Mouse (Mus musculus) thymus, postnatal 4 days (tissue): ENCODE measurements around the gene Eps8l3.
A peak's percentile ranks its signal among the peaks of the same experiment; 100 is the strongest.

Experiments
- DNase-seq: peaks from one replicate; pipeline ENCODE4 v3.0.0; 2021

Eps8l3 gene

GRCm38 (mm10) chr3:107898691-107899090, 21.7 kb downstream of the Eps8l3 start:
- no peak for DNase-seq

GRCm38 (mm10) chr3:107900955-107901673, 24.1 kb downstream of the Eps8l3 start:
- DNase-seq = no peak

GRCm38 (mm10) chr3:107905942-107906341, 28.9 kb downstream of the Eps8l3 start:
- no peak for DNase-seq

GRCm38 (mm10) chr3:107916674-107917073, 39.6 kb downstream of the Eps8l3 start:
- no peak for DNase-seq

- peak; percentile 13 for DNase-seq
Observed at GRCm38 (mm10) chr3:107917097-107917496, 40.1 kb downstream of the Eps8l3 start.

- peak; percentile 59 for DNase-seq
Observed at GRCm38 (mm10) chr3:107917783-107918408, 40.9 kb downstream of the Eps8l3 start.

GRCm38 (mm10) chr3:107920348-107920747, 43.3 kb downstream of the Eps8l3 start:
- DNase-seq = no peak

- no peak for DNase-seq
Observed at GRCm38 (mm10) chr3:107925335-107925734, 48.3 kb downstream of the Eps8l3 start.

GRCm38 (mm10) chr3:107927841-107928240, 50.8 kb downstream of the Eps8l3 start:
- no peak for DNase-seq

- DNase-seq = no peak
Observed at GRCm38 (mm10) chr3:107928691-107929090, 51.7 kb downstream of the Eps8l3 start.

- DNase-seq = no peak
Observed at GRCm38 (mm10) chr3:107929243-107929642, 52.2 kb downstream of the Eps8l3 start.

GRCm38 (mm10) chr3:107929731-107930130, 52.7 kb downstream of the Eps8l3 start:
- DNase-seq = no peak

- DNase-seq = no peak
Observed at GRCm38 (mm10) chr3:107931134-107931533, 54.1 kb downstream of the Eps8l3 start.

GRCm38 (mm10) chr3:107931670-107932069, 54.6 kb downstream of the Eps8l3 start, which contains the start of gene Gstm7:
TSS of gene Gstm7 (minus strand) at chr3:107931817.
- peak; percentile 88 for DNase-seq

- DNase-seq = no peak
Observed at GRCm38 (mm10) chr3:107932128-107932527, 55.1 kb downstream of the Eps8l3 start.

GRCm38 (mm10) chr3:107935268-107935667, 58.2 kb downstream of the Eps8l3 start:
- no peak for DNase-seq

GRCm38 (mm10) chr3:107935888-107936287, 58.9 kb downstream of the Eps8l3 start:
- DNase-seq = no peak

- DNase-seq = peak; percentile 68
Observed at GRCm38 (mm10) chr3:107939403-107939802, 62.4 kb downstream of the Eps8l3 start.

- no peak for DNase-seq
Observed at GRCm38 (mm10) chr3:107939830-107940229, 62.8 kb downstream of the Eps8l3 start.

- no peak for DNase-seq
Observed at GRCm38 (mm10) chr3:107940524-107940923, 63.5 kb downstream of the Eps8l3 start.

- DNase-seq = no peak
Observed at GRCm38 (mm10) chr3:107941261-107941660, 64.2 kb downstream of the Eps8l3 start.
